9 mouse cellular contexts compared by ENCODE assay signal in genomic region chr1:155146572-155146980, GRCm38 (mm10). TPM values are rescaled to one million over a fixed set of nuclear protein-coding genes. Genes with fewer than 3 reads are reported as not detected.
A peak's percentile ranks its signal among the peaks of the same experiment; 100 is the strongest.
DNase-seq lines count a peak whose midpoint lies in the region; ATAC-seq and TF ChIP-seq lines count a peak whose summit lies in the region.
"Had no signal": no experiment of that assay in that cellular context is flagged by ENCODE, and none has a peak within 500 bp of the region (broad histone marks: within the 10 kb centered on the region; RNA-seq: fewer than 3 reads in every experiment).

Gene Mr1, minus strand, starts transcription at chr1:155146814.

- no peak for TF ChIP-seq EP300 in liver, embryonic 14.5 days (IDR thresholded peaks at IDR 0.05; ENCODE audit: low read depth)

- no peaks in the 10 kb centered on the region for H3K36me3 ChIP-seq in forebrain, postnatal 0 days (ENCODE audit: insufficient read depth)
- H3K36me3 ChIP-seq in liver, embryonic 14.5 days (replicated peaks; ENCODE audit: control insufficient read depth, insufficient read depth, low read depth) = no peaks in the 10 kb centered on the region
- no peaks in the 10 kb centered on the region for H3K36me3 ChIP-seq in neural tube, embryonic 13.5 days
- H3K36me3 ChIP-seq: midbrain, embryonic 12.5 days had no signal

- no peak within 1 kb of the TSS for H3K27ac ChIP-seq in forebrain, postnatal 0 days (ENCODE audit: low read depth, low read length)
- no peak within 1 kb of the TSS for H3K27ac ChIP-seq in liver, embryonic 14.5 days
- no peak within 1 kb of the TSS for H3K27ac ChIP-seq in neural tube, embryonic 13.5 days (replicated peaks)
- H3K27ac ChIP-seq: midbrain, embryonic 12.5 days had no signal

- no peak for TF ChIP-seq CTCF in forebrain, postnatal 0 days (IDR thresholded peaks at IDR 0.05; ENCODE audit: low read depth)
- no peak for TF ChIP-seq CTCF in liver, embryonic 14.5 days (IDR thresholded peaks at IDR 0.05; ENCODE audit: low read depth)

- H3K4me2 ChIP-seq in forebrain, postnatal 0 days (ENCODE audit: low read depth) = peak within 1 kb of the TSS; percentile 16
- H3K4me2 ChIP-seq in liver, embryonic 14.5 days (ENCODE audit: low read depth) = peak within 1 kb of the TSS; percentile 49
- H3K4me2 ChIP-seq in neural tube, embryonic 13.5 days = peak within 1 kb of the TSS; percentile 13
- H3K4me2 ChIP-seq: midbrain, embryonic 12.5 days had no signal

- 47% methylated on average over 8 of the region's 8 CpGs for WGBS in forebrain, postnatal 0 days
- 36% methylated on average over 8 of the region's 8 CpGs for WGBS in liver, embryonic 14.5 days (ENCODE audit: insufficient replicate concordance)
- WGBS in neural tube, embryonic 13.5 days = 60% methylated on average over 8 of the region's 8 CpGs

- H3K9ac ChIP-seq in forebrain, postnatal 0 days = no peak within 1 kb of the TSS
- H3K9ac ChIP-seq in liver, embryonic 14.5 days (replicated peaks) = no peak within 1 kb of the TSS
- H3K9ac ChIP-seq in neural tube, embryonic 13.5 days = no peak within 1 kb of the TSS
- H3K9ac ChIP-seq: midbrain, embryonic 12.5 days had no signal

- H3K4me1 ChIP-seq in forebrain, postnatal 0 days (ENCODE audit: insufficient read depth) = no peaks in the 10 kb centered on the region
- no peaks in the 10 kb centered on the region for H3K4me1 ChIP-seq in liver, embryonic 14.5 days (replicated peaks; ENCODE audit: control insufficient read depth in 2 of 2, insufficient read depth in 2 of 2, low read length in 1 of 2)
- H3K4me1 ChIP-seq in neural tube, embryonic 13.5 days (replicated peaks) = no peaks in the 10 kb centered on the region
- H3K4me1 ChIP-seq: midbrain, embryonic 12.5 days had no signal

- ATAC-seq in forebrain, postnatal 0 days = peak; percentile 96
- peak; percentile 52; the same call in 1 of the 2 replicates for ATAC-seq in liver, embryonic 14.5 days (ENCODE audit: insufficient read depth)
- ATAC-seq in neural tube, embryonic 13.5 days (ENCODE audit: low read depth) = no peak

- no peaks in the 10 kb centered on the region for H3K27me3 ChIP-seq in forebrain, postnatal 0 days (ENCODE audit: insufficient read depth, low read length)
- H3K27me3 ChIP-seq in liver, embryonic 14.5 days (ENCODE audit: control insufficient read depth, insufficient read depth, low read length) = no peaks in the 10 kb centered on the region
- no peaks in the 10 kb centered on the region for H3K27me3 ChIP-seq in neural tube, embryonic 13.5 days
- H3K27me3 ChIP-seq: midbrain, embryonic 12.5 days had no signal

- no peaks in the 10 kb centered on the region for H3K9me3 ChIP-seq in forebrain, postnatal 0 days (ENCODE audit: low read length)
- no peaks in the 10 kb centered on the region for H3K9me3 ChIP-seq in liver, embryonic 14.5 days (ENCODE audit: control insufficient read depth, low read length)
- H3K9me3 ChIP-seq in neural tube, embryonic 13.5 days = no peaks in the 10 kb centered on the region
- H3K9me3 ChIP-seq: midbrain, embryonic 12.5 days had no signal

- peak within 1 kb of the TSS; percentile 1; the same call in 1 of the 2 replicates for H3K4me3 ChIP-seq in forebrain, postnatal 0 days (ENCODE audit: low read depth, low read length)
- peak within 1 kb of the TSS; percentile 27 to 35; a peak in 3 of 4 replicates for H3K4me3 ChIP-seq in liver, embryonic 14.5 days (ENCODE audit: insufficient read depth in 1 of 2, low read depth in 2 of 2, low read length in 2 of 2)
- H3K4me3 ChIP-seq in neural tube, embryonic 13.5 days = 0 out of 2 replicates have a peak within 1 kb of the TSS, but pooled peaks have one; percentile 9
- H3K4me3 ChIP-seq: midbrain, embryonic 12.5 days had no signal

- no peak for DNase-seq in urinary bladder, adult 2 months (ENCODE audit: low spot score)
- DNase-seq in urinary bladder, postnatal 10 days (ENCODE audit: low spot score) = no peak
- DNase-seq in adrenal gland, postnatal 36 days = peak; percentile 32 to 53
- DNase-seq in forebrain, postnatal 0 days = peak; percentile 60
- peak; percentile 92 for DNase-seq in induced T-regulatory cell, adult 2 months (ENCODE audit: low read depth)
- DNase-seq in liver, embryonic 14.5 days (ENCODE audit: low read depth in 3 of 3, low spot score in 3 of 3) = peak in 2 of 3 experiments; percentile 20 to 26
- DNase-seq in ovary, postnatal 36 days (ENCODE audit: low spot score) = no peak

RNA-seq across cellular contexts. Expression of gene Mr1, which starts in this region (rescaled TPM):
- 24.0 and 31.2 TPM in 2 replicates for polyA plus RNA-seq in urinary bladder, adult 2 months (2012; rRNA removed)
- 10 to 100 TPM; 20.2 to 27.0 TPM for total RNA-seq in adrenal gland, postnatal 36 days (2021)
- 2.8 and 5.1 TPM in 2 replicates for total RNA-seq in forebrain, postnatal 0 days (2014; rRNA removed)
- polyA plus RNA-seq in forebrain, postnatal 0 days (2015; fragmentation: Nextera tagmentation; extraction: Ambion mirVana) = 2.0 and 2.6 TPM in 2 replicates
- 0.28 and 0.37 TPM in 2 replicates for polyA plus RNA-seq in liver, embryonic 14.5 days (2012; rRNA removed)
- polyA plus RNA-seq in liver, embryonic 14.5 days (2014; fragmentation: Nextera tagmentation; extraction: Ambion mirVana) = 0.27 and 0.52 TPM in 2 replicates
- 1.3 TPM in 2 replicates for polyA plus RNA-seq in neural tube, embryonic 13.5 days (2015; fragmentation: Nextera tagmentation; extraction: Ambion mirVana)

Comparison
In these comparisons a context has a peak if more than half of its experiments do, and no peak if none do; other contexts are left out.
1. Peak in DNase-seq, ATAC-seq, H3K4me3 ChIP-seq and H3K4me2 ChIP-seq in liver, embryonic 14.5 days; RNA of the gene not detected or under 1 TPM.
2. DNase-seq: peak in adrenal gland, postnatal 36 days (2 of 2), forebrain, postnatal 0 days (single experiment) and induced T-regulatory cell, adult 2 months (single experiment); none in urinary bladder, adult 2 months (single experiment), urinary bladder, postnatal 10 days (single experiment) and ovary, postnatal 36 days (single experiment).
3. Peak in every context shown above with its lines, with median percentiles within 50 percentile points of each other: H3K4me2 ChIP-seq and H3K4me3 ChIP-seq.